Mouse (Mus musculus) spleen, adult 2 months (tissue): ENCODE data around the gene Nckap5.

ENCODE experiments used
- CTCF ChIP-seq: fragments of 200-500 bp; IDR thresholded peaks from 2 replicates; pipeline ENCODE4 v1.5.1; 2011; ENCODE audit warnings: mild to moderate bottlenecking, inconsistent platforms; ENCODE audit not compliant: insufficient read depth, insufficient read length, insufficient replicate concordance; ENCODE audit errors: extremely low read depth
- POLR2A ChIP-seq: fragments of 200-500 bp; IDR thresholded peaks from 2 replicates; pipeline ENCODE4 v1.6.1; 2011; ENCODE audit warnings: low read depth, low read length, inconsistent platforms

DNA sequence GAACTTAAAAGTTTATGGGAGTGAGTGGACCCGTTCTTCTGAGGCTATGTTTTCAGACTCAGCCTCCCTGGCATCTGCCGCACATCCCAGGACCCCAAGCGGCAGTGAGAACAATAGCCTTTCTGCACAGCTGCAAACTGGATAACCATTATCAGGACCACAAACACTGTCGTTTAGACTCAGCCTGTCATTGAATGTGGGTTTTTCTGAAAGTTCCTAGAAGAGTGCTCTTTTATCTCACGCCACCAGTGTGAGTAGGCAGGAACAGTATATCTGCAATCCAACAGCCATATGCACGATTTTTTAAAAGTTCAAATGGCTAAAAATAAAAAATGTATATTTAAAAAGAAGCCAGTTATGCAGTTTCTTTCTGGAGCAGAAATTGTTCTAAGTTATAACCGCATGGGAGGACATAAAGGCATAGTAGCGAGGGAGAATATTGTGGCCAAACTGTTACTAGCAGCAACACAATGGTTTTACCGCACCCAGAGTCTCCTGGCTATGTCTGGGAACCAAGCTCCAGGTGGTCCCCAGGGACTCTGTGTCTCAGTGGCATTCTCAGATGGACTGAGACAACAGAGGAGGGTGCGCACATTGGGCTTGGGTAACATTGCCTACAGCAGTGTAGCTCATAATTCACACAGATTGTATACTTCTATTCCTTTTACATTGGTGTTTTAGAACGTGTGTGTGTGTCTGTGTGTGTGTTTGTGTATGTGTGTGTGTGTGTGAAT lies 512.6 kb downstream of the Nckap5 start:
- TF ChIP-seq CTCF (no peak), POLR2A (no peak)
